ENCODE assay signal across 8 mouse cellular contexts in genomic region chr3:96104261-96105065, GRCm38 (mm10). TPM values are rescaled to one million over a fixed set of nuclear protein-coding genes. Genes with fewer than 3 reads are reported as not detected.
A peak's percentile ranks its signal among the peaks of the same experiment; 100 is the strongest.
DNase-seq lines count a peak whose midpoint lies in the region; ATAC-seq lines count a peak whose summit lies in the region.

Gene Otud7b, plus strand, starts transcription at chr3:96104527.

- H3K36me3 ChIP-seq in hindbrain, embryonic 13.5 days: no peaks in the 10 kb centered on the region

- DNase-seq in NIH3T3 (ENCODE audit: low read depth): peak; percentile 93
- DNase-seq in cerebellum, postnatal 10 days: peak; percentile 90 to 93
- DNase-seq in frontal cortex, postnatal 14 days (ENCODE audit: low spot score in 2 of 2): peak; percentile 38 to 51
- DNase-seq in left cerebral cortex, adult 11 months (ENCODE audit: low spot score): peak; percentile 59
- peak; percentile 73 for DNase-seq in lung, postnatal 36 days
- peak; percentile 90 for DNase-seq in retina, postnatal 1 day
- DNase-seq in urinary bladder, adult 18-20 months (ENCODE audit: low spot score in 2 of 2): peak; percentile 65 to 80

- peaks cover 32% of the 10 kb centered on the region for H3K4me1 ChIP-seq in hindbrain, embryonic 13.5 days (replicated peaks)

- H3K9ac ChIP-seq in hindbrain, embryonic 13.5 days: peak within 1 kb of the TSS; percentile 89

- peak within 1 kb of the TSS; percentile 87 for H3K27ac ChIP-seq in hindbrain, embryonic 13.5 days

- WGBS in hindbrain, embryonic 13.5 days: under 1% methylated on average over 76 of the region's 84 CpGs

- peak within 1 kb of the TSS; percentile 83 for H3K4me3 ChIP-seq in hindbrain, embryonic 13.5 days

- no peaks in the 10 kb centered on the region for H3K9me3 ChIP-seq in hindbrain, embryonic 13.5 days

- peak within 1 kb of the TSS; percentile 84 for H3K4me2 ChIP-seq in hindbrain, embryonic 13.5 days

- H3K27me3 ChIP-seq in hindbrain, embryonic 13.5 days: no peaks in the 10 kb centered on the region

- ATAC-seq in hindbrain, embryonic 13.5 days (ENCODE audit: low FRiP score): peak; percentile 88

RNA-seq across cellular contexts. Expression of gene Otud7b, which starts in this region (rescaled TPM):
- 11.0 and 13.6 TPM in 2 replicates for polyA plus RNA-seq in hindbrain, embryonic 13.5 days (2015; fragmentation: Nextera tagmentation; extraction: Ambion mirVana)

Comparison
In these comparisons a context has a peak if more than half of its experiments do, and no peak if none do; other contexts are left out.
1. Peak in every context shown above with its lines: DNase-seq, ATAC-seq, H3K4me3 ChIP-seq and H3K27ac ChIP-seq.